Mouse (Mus musculus) embryonic stem cell, embryonic (primary cell): ENCODE measurements around the gene Ahcyl1.

Source experiments
- CTCF ChIA-PET, 4 experiments: fragments of 300-600 bp in 2 of 4; fragments of 350-600 bp in 2 of 4; sonication (Branson Sonifier 250); formaldehyde crosslinking; loops; one replicate each; lab custom pipeline; 2022; ENCODE audit warnings: inconsistent platforms in 2 of 4; lab: Charles Lee
- POLR2A ChIA-PET, 4 experiments: fragments of 300-600 bp in 2 of 4; fragments of 350-600 bp in 2 of 4; sonication (Branson Sonifier 250); formaldehyde crosslinking; loops; one replicate each; lab custom pipeline; 2022; ENCODE audit warnings: antibody characterized with exemption in 4 of 4, inconsistent platforms in 1 of 4; lab: Charles Lee

Ahcyl1 gene

GRCm38 (mm10) chr3:107695948-107696881 lies at the start of gene Ahcyl1:
Gene Ahcyl1, minus strand, starts transcription at chr3:107696560.
- CTCF ChIA-PET: interaction anchor here (0.6 to 4.5 kb wide), 21 partner anchors 19 to 506 kb away, joined by 3 to 36 read pairs (median 4); partner anchors contain the start of genes Csf1 (in 1 of the 4) and Gstm7 (in 1 of the 4)
- POLR2A ChIA-PET: interaction anchor here (0.6 to 2.5 kb wide), 38 partner anchors 9 to 746 kb away, joined by 3 to 19 read pairs (median 4); partner anchors contain the start of genes Csf1 (in 3 of the 4), Gnai3 (in 2 of the 4), Gstm6 (in 2 of the 4) and Gm10961 (in 1 of the 4)

- ChIA-PET CTCF (interaction anchor here in 3 of 4 experiments (0.6 to 1.3 kb wide), 3 partner anchors 14 to 366 kb away, joined by 3 to 5 read pairs (median 3); partner anchors contain the start of gene Csf1 (in 1 of the 3)), POLR2A (interaction anchor here in 2 of 4 experiments (0.8 to 3.0 kb wide), 3 partner anchors 14 to 65 kb away, joined by 3 to 12 read pairs (median 4); partner anchors contain the start of gene Csf1 (in 2 of the 2))
These were observed 49.7 kb upstream of the Ahcyl1 start for GRCm38 (mm10) chr3:107746026-107746425.

- ChIA-PET CTCF (interaction anchor here in 1 of 4 experiments (0.8 kb wide), 1 partner anchor 193 kb away, joined by 3 read pairs; no protein-coding TSS in a partner anchor), POLR2A (no interaction called here)
These were observed 47.3 kb upstream of the Ahcyl1 start for GRCm38 (mm10) chr3:107743650-107744049.

- ChIA-PET CTCF (no interaction called here), POLR2A (interaction anchor here in 2 of 4 experiments (0.6 kb wide), 2 partner anchors 9 to 24 kb away, joined by 3 to 4 read pairs; no protein-coding TSS in a partner anchor)
These were observed 46.7 kb upstream of the Ahcyl1 start for GRCm38 (mm10) chr3:107743107-107743506.

GRCm38 (mm10) chr3:107742071-107742710 lies 45.8 kb upstream of the Ahcyl1 start:
- CTCF ChIA-PET: interaction anchor here in 2 of 4 experiments (0.7 to 0.9 kb wide), 5 partner anchors 8 to 185 kb away, joined by 3 to 5 read pairs (median 3); no protein-coding TSS in a partner anchor

GRCm38 (mm10) chr3:107741387-107741786 lies 45.0 kb upstream of the Ahcyl1 start:
- CTCF ChIA-PET: interaction anchor here in 2 of 4 experiments (0.7 to 0.9 kb wide), 6 partner anchors 9 to 185 kb away, joined by 3 to 5 read pairs (median 3); no protein-coding TSS in a partner anchor

More at GRCm38 (mm10) chr3:107742071-107742710, 45.8 kb upstream of the Ahcyl1 start:
- POLR2A ChIA-PET: interaction anchor here in 2 of 4 experiments (0.6 to 1.1 kb wide), 4 partner anchors 9 to 56 kb away, joined by 3 to 7 read pairs (median 3); partner anchors contain the start of gene Csf1 (in 1 of the 2)

GRCm38 (mm10) chr3:107740578-107741207 lies 44.3 kb upstream of the Ahcyl1 start:
- POLR2A ChIA-PET: interaction anchor here in 2 of 4 experiments (0.6 to 1.6 kb wide), 6 partner anchors 10 to 1306 kb away, joined by 3 to 4 read pairs (median 4); no protein-coding TSS in a partner anchor
- CTCF ChIA-PET: interaction anchor here in 1 of 4 experiments (0.9 kb wide), 1 partner anchor 124 kb away, joined by 3 read pairs; no protein-coding TSS in a partner anchor

More at GRCm38 (mm10) chr3:107741387-107741786, 45.0 kb upstream of the Ahcyl1 start:
- POLR2A ChIA-PET: interaction anchor here in 2 of 4 experiments (0.6 to 1.6 kb wide), 8 partner anchors 9 to 1306 kb away, joined by 3 to 7 read pairs (median 4); partner anchors contain the start of gene Csf1 (in 1 of the 2)

- CTCF ChIA-PET: no interaction called here
- POLR2A ChIA-PET: interaction anchor here in 3 of 4 experiments (0.6 to 1.6 kb wide), 4 partner anchors 14 to 397 kb away, joined by 3 to 5 read pairs (median 4); no protein-coding TSS in a partner anchor
These were observed 43.6 kb upstream of the Ahcyl1 start for GRCm38 (mm10) chr3:107739966-107740365.

GRCm38 (mm10) chr3:107739456-107739855 lies 43.1 kb upstream of the Ahcyl1 start:
- ChIA-PET POLR2A (interaction anchor here in 2 of 4 experiments (0.6 to 1.1 kb wide), 2 partner anchors 20 to 397 kb away, joined by 3 to 5 read pairs; no protein-coding TSS in a partner anchor), CTCF (interaction anchor here in 1 of 4 experiments (1.0 kb wide), 1 partner anchor 127 kb away, joined by 3 read pairs; no protein-coding TSS in a partner anchor)

GRCm38 (mm10) chr3:107738620-107739019 lies 42.3 kb upstream of the Ahcyl1 start:
- CTCF ChIA-PET: interaction anchor here in 3 of 4 experiments (0.6 to 1.0 kb wide), 3 partner anchors 27 to 188 kb away, joined by 3 to 18 read pairs (median 3); no protein-coding TSS in a partner anchor
- POLR2A ChIA-PET: interaction anchor here (0.5 to 0.7 kb wide), 4 partner anchors 117 to 413 kb away, joined by 3 to 4 read pairs (median 4); partner anchors contain the start of gene Gstm6 (in 1 of the 4)

GRCm38 (mm10) chr3:107737609-107738190 lies 41.3 kb upstream of the Ahcyl1 start:
- ChIA-PET POLR2A (interaction anchor here in 1 of 4 experiments (0.6 to 0.9 kb wide), 2 partner anchors 41 to 685 kb away, joined by 3 read pairs; partner anchors contain the start of gene Ahcyl1), CTCF (no interaction called here)

GRCm38 (mm10) chr3:107735620-107736019 lies 39.3 kb upstream of the Ahcyl1 start:
- POLR2A ChIA-PET: interaction anchor here in 2 of 4 experiments (1.3 to 1.5 kb wide), 2 partner anchors 9 to 11 kb away, joined by 3 to 4 read pairs; no protein-coding TSS in a partner anchor
- CTCF ChIA-PET: interaction anchor here in 1 of 4 experiments (0.7 kb wide), 1 partner anchor 12 kb away, joined by 3 read pairs; no protein-coding TSS in a partner anchor

- CTCF ChIA-PET: no interaction called here
- POLR2A ChIA-PET: no interaction called here
These were observed 37.0 kb upstream of the Ahcyl1 start for GRCm38 (mm10) chr3:107733329-107733728.

GRCm38 (mm10) chr3:107730236-107730635 lies 33.9 kb upstream of the Ahcyl1 start:
- ChIA-PET CTCF (no interaction called here), POLR2A (interaction anchor here in 1 of 4 experiments (1.1 kb wide), 1 partner anchor 11 kb away, joined by 4 read pairs; no protein-coding TSS in a partner anchor)

- ChIA-PET CTCF (no interaction called here), POLR2A (no interaction called here)
These were observed 32.1 kb upstream of the Ahcyl1 start for GRCm38 (mm10) chr3:107728509-107728908.

- ChIA-PET CTCF (interaction anchor here in 2 of 4 experiments (0.6 to 1.2 kb wide), 3 partner anchors 20 to 1269 kb away, joined by 3 to 7 read pairs (median 5); partner anchors contain the start of gene Ahcyl1 (in 1 of the 2)), POLR2A (interaction anchor here in 2 of 4 experiments (0.8 to 1.3 kb wide), 4 partner anchors 8 to 60 kb away, joined by 3 read pairs; no protein-coding TSS in a partner anchor)
These were observed 19.6 kb upstream of the Ahcyl1 start for GRCm38 (mm10) chr3:107715971-107716370.
